Mouse (Mus musculus) lung, postnatal 25 days (tissue): ENCODE measurements around the gene Gpr142.

Experiments
- DNase-seq: peaks from one replicate; pipeline ENCODE4 v3.0.0; 2022; ENCODE audit warnings: low spot score

Gpr142 gene

DNA sequence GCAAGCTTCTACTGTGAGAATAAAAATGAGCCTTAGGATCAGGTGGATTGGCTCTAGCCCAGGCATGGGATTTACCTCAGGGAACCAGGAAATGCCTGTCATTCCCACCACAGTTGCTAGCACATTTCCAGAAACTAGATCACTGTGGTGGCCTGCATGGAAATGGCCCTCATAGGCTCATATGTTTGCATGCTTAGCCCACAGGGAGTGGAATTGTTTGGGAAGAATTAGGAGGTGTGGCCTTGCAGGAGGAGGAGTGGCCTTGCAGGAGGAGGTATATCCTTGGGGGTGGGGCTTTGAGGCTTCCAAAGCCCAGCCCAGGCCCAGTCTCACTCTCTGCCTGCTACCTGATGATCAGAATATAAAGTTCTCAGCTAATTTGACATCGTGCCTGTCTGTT lies 3.2 kb downstream of the Gpr142 start:
- DNase-seq = no peak

DNA sequence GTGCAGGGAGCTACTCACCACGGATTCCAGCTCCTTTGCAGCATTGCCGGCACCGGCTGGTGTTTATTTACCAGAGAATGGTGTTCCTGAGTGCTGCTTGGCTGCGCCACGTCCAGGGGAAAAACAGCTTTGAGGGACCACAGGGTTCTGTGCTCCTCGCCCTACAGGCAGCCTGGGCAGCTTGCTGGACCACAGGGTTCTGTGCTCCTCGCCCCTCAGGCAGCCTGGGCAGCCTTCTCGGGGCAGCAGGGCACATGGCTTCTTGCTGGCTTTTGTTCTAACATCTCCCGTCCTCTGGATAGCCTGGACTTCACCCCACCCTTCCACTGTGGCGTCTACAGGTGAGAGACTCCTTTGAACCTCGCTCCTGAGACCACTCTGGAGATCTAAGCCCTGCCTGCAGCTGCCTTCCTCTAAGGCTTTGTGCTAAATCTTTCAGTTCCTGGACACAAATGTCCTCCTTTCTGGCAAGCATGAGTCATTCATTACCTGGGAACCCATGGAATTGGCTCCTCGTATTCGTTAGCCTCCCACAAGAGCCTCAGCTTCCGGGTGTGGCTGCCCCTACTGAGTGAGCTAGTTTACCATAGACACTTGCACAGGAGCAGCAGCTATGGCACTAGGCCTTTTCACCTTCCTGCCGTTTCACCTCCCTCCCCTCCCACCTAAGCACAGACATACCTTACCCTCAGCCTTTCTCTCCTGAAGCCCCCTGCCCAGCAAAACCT lies 4.0 kb downstream of the Gpr142 start:
- no peak for DNase-seq

DNA sequence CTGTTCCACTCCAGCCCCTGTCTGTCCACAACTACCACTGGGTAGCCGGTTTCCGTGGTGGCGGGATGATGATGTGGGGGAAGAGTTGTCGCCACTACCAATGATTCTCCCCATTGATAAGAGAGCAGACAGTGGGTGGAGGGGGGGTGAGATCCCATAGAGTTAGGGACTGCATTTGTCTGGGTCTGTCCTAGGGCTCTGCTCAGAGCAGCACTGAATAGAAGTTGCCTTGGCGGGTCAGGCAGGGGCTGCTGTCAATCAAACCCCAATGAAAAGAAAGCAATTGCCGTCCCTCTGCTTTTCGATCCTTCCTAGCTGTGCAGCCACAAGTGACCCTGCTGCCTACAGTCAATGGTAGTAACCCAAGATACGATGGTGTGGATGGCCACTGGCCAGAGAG lies 5.3 kb downstream of the Gpr142 start:
- DNase-seq = no peak

DNA sequence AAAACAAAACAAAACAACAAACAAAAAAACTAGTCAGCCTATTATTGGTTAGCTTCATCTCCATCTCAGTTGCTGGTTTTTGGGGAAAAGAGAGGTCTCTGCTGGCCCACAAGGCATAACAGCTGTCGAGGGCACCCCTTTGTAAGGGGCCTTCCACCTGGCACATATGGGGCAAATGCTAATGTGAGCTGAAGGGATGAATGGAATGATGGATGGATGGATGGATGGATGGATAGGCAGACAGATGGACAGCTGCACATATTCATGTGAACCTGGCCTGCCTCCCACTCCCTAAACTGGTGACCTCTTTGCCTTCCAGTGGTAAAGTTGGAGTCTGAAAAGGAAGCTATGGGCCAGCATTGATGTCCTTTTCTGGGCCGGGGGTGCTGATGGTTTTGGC lies 8.3 kb downstream of the Gpr142 start:
- no peak for DNase-seq

DNA sequence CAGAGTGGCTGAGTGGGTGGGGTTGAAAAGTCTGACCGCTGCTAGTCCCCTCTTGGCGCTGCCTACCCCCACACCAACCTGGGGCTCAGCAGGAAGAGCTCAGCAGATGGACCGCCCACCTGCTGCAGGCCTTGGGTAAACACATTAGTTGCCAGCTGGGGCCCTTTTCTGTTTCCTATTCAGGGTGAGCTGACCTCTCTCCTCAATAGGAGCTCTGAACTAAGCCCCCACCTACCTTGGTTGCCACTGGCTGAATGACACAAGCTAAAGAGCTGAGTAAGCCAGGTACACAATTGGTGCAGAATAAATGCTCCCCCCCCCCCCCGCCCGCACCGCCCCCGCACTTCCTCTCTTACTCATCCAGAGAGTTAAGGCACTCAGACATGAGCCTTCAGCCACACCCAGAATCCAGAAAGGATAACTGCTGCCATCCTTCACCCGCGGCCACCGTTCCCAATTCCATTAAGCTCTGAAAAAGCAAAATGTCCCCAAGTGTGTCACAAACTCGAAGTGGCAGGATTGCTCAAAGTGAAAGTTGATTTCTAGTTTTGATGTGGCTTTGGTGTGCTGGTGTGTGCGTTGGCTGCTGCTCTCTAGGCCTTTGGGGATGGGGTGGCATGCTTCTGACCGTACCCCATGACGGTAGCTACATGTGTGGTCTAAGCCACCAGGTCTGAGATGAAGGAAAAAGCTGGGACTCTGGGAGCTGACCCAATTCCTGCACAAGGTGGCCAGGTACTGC lies 9.1 kb downstream of the Gpr142 start:
- DNase-seq = no peak

DNA sequence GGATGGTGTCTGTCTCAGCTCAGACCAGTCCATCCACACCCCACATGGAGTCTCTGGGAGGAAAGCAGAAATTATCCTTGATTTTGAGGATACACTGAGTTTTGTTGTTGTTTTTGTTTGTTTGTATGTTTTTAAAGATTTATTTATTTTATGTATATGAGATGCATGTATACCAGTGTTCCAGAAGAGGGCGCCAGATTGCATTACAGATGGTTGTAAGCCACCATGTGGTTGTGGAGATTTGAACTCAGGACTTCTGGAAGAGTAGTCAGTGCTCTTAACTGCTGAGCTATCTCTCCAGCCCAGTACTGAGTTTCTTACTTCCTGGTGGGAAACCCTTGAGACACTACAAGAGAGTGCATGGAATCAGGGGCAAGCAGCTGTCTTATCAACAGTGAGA lies 10.6 kb downstream of the Gpr142 start:
- DNase-seq = no peak

DNA sequence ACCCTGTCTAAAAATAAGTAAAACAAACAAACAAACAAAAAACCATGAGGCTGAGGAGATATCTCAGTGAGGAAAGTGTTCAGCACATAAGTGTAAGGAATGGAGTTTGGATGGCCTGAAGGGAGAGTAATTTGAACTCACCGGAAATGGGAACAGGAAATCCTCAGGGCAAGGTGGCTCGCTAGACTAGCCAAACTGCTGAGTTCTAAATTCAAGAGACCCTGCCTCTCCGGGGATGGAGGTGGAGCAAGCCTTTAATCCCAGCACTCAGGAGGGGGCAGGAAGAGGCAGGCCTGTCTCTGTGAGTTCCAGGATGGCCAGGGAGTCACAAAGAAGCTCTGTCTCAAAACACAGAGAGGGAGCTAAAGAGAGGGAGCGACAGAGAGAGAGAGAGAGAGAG lies 11.6 kb downstream of the Gpr142 start:
- no peak for DNase-seq

DNA sequence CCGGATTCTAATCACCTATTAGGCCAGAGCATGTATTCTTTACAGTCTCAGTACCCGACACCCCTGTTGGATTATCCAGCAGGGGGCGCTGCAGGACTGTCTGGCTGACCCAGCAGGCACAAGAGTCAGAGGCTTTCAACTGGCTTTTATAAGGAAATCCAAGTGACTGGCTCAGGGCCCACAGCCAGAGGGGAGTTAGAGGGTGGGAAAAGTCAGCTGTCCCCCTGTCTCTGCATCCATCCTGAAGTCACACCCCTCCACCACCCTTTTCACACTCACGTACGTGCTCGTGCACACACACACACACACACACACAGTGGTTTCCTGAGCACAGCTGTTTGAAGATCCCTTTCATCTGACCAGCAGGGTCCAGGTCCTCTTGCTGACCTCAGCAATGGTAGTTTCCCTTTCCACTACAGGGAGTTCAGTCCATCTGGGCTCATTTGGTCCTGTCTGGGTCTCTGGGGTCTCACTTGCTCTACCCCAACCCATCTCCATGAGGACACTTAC lies 14.1 kb downstream of the Gpr142 start:
- DNase-seq = peak; percentile 89

DNA sequence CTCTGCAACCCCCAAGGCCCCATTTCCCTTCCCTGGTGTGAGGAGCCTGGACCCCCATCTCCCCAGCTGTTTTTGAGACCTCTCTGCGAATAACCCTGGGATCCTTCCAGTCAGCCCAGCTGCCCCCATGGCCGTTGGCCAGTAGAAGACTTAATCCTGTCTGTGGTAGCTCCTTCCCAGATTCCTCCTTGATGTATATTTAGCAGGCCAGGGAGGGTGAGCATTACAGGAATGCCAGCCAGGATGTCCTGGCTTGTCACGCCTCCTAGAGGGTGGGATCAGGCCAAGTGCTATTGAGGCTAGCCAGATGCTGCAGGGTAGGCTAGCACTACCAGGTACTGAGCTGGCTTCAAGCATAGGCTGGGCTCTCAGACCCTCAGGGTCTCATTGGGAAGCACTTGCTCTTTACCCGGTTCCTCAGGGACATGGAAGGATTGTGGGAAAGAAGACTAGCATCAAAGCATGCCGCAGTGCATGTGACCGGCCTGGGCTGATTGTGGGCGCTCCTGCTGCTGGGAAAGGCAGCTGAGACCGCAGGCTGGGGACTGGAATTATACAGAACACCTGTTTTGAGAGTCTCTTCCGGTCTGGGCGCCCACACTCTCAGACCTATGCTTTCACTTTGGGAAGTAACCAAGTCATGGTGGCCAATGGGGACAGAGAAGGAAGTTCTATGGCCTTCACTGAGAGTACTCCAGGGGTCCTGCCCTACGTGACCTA lies 16.3 kb downstream of the Gpr142 start:
- no peak for DNase-seq

DNA sequence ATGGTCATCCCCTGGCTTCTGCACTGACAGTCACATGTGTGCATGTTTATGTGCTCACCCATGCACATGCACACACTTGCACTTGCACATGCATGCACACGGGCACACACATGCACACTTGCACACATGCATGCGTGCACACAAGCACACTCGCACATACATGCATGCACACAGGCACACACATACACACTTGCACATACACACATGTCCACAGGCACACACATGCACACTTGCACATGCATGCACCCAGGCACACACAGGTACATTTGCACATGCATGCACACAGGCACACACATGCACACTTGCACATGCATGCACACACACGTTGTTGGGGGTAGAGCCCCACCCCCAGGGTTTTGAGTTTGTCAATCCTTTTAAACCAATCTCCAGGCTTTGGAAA lies 18.2 kb downstream of the Gpr142 start:
- no peak for DNase-seq

DNA sequence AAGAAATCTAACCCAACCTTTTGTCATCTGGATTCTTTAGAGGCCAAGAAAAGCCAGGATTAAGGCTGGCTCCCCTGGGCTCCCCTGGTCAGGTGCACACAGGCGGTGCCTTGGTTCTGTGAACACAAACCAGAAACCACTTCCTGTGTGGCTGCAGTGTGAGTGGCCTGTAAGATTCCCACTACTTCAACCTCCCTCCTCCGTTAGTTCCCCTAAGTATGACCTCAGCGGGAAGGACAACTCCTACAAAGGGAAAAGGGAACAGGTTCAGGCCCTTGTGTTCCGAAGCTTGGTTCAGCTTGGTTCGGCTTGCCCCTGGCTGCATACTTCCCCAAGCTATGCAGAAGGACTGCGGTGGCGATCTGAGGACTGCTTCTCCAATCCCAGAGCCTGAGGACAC lies 19.5 kb downstream of the Gpr142 start:
- peak; percentile 39 for DNase-seq

DNA sequence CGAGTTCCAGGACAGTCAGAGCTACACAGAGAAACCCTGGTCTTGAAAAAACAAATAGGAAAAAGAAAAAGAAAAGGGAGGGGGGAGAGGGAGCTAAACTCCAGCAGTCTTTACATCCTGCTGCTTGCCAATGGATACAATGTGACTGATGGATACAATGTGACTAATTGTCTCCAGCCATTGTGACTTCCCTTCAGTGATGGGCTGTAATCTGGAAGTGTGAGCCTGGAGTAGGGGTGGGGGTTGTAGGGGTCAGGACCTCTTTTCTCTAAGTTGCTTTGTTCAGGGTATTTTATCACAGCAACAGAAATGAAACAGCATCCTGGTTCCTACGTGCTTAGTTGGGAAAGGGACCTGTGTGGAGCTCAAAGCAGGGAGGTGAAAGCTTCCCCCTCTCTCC lies 20.4 kb downstream of the Gpr142 start:
- no peak for DNase-seq

DNA sequence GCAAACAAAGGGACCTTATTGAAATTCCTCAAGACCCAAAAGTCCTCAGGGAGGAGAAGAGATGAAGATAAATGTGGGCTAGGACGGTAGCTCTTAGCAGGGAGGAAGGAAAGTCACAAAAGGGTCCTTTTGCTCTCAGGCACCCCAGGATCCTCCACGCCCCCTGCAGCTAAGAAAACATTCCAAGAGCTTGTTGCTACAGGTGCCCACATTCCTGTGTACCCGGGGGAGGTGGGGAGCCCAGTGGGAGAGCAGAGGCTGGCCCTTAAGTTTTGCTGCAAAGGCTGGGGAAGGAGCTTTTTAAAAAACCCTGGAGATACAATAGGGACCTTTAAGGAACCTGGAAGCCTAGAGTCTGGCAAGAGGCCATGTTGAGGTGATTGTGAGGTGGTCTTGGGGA lies 21.7 kb downstream of the Gpr142 start:
- DNase-seq = no peak

DNA sequence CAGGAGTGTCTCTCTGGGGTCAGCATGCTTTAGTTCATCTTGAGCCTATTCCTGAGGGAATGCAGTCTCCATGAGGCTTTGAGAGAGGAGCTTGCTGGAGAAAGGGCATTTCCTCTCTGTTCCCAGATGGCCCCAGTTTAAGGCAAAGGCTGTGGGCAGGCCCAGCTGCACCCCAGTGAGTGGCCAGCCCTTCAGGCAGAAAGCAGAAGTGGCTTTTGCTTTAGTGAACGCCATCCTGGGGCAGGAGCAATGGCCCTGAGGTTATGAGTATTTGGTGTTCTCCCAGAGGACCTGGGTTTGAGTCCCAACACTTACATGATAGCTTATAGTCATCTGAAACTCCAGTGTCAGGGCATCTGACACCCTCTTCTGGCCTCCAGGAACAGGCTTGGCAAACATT lies 22.6 kb downstream of the Gpr142 start:
- no peak for DNase-seq

DNA sequence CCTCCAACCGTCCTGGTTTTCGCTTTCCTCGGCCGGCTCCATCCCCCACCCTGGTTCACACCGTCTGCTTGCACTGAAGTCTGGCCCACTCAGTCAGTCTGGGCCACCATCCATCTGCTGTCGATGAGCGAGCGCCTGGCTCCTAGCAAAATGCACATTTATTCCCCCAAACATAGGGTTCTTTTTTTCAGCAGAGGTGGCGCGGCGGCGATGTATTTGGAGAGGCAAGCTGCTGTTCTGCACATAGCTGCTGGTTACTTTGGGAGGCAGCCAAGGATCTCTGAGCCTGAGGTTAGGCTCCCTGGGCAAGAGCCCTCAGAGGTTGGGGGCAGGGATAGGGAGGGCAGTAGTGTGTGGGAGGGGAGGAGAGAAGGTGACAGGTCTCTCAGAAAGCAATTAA lies 24.0 kb downstream of the Gpr142 start:
- peak; percentile 70 for DNase-seq

DNA sequence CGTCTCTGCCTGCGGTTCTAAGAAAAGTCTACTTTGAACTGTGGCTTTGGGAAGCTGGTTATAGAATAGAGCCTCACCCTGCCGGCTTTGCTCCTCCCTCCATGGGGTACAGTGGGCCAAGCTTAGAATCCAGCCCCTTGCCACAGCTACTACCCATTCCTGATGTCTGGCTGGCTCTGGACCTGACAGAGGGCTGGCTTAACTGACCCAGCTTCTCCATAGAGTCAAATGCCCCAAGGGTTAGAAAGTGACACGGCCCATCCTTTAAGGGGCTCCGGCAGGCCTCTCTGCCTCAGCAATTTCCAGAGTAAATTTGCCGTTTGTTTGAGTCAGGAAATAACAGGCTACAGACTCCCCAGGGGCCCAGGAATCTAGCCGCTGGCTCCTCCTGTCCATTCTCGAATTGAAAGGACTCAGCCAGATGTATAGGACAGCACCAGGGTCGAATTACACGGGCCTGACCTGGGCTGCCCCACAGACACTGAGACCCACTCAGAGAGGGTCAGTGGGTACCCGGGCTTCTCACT lies 24.5 kb downstream of the Gpr142 start:
- DNase-seq = no peak

DNA sequence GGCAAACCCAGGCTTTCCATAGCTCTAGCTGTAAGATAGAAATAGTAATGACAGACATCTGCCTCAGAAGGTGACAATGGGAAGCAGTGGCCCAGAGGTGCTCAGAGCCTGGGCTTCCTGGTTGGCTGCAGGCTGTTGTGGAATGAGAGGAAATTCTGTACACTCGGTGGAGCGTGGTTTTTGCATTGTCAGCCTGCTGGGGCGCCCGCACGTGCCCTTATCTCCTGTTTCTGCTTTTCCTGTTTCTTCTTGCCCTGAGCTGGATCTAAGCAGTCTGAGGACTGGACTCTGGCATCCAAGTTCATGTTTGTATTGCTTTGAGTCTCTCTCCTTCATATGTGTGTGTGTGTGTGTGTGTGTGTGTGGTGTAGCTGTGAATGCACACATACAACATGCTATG lies 28.0 kb downstream of the Gpr142 start:
- DNase-seq = no peak

DNA sequence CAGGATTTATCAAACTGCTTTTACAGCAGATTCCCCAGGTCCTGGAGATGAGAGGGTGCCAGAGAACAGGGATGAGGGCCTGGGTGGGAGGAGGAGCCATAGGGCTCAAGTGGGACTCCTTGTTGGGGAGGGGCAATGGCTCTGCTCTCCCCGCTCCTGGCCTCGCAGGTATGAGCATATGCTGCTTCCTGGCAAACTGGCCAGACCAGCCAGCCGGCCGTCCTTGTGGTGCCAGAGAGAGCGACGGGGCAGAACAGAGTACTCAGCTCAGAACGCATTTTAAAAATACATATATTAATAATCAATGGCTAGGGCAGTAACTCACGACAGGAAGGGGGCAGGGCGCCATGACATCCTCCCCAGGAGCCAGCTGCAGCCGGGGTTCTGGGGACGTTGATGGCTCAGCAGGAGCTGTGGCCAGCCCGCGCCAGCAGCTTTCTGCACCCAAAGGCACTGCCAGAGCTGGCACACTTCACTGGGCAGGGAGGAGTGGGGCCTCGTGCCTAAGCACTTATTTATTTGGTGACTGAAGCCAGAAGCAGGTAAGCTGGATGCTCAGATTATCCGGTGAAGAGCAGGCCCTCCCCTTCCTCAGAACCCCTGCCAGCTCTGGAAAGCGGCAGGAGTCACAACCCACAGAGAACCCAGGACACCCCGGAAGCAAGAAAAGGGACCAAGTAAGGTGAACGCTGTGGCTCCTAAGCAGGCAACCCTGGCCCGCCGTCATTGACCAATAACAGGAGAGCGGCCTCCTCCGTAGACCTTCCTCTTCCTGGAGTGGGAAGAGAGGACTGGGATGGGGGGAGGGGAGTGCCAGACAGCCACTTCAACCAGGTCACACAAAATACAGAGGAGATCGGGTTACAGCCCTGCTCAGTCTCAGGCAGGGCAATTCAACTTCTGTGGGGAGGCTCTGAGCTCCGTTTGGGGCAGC lies 31.0 kb downstream of the Gpr142 start:
- DNase-seq = peak; percentile 80

DNA sequence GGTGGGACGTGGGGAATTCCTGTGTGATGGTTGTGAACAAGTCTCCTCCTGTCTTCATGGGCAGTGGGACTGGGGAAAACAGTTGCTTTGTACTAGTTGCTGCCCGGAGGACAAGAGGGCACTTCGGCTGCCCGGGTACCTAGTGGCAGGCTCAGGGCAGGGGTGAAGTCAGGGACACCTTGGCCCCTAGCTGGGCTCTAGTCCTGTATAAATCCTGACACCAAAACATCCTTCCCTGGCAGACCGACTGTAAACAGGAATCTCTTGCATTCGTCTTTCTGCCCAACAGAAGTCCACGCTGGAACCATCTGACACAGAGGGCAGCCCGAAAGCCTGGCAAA lies 31.7 kb downstream of the Gpr142 start:
- no peak for DNase-seq

DNA sequence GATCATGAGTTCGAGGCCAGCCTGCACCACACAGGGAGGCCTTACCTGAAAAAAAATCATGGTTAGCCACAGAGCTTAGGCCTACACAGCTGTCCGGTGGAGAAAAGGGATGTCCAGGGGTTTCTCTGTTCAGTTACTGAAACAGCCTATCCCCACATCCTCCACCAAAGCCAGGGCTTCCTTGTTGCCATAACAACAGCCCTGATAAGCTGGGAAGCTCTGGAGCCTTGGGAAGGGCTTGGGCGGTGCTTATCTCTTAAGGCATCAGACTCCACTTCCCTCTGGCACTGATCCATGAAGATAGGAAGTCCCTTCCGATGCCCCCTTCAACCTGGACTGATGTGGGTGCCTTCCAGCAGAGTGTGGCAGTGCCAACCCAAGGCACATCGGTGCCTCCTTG lies 34.4 kb downstream of the Gpr142 start:
- DNase-seq = no peak

DNA sequence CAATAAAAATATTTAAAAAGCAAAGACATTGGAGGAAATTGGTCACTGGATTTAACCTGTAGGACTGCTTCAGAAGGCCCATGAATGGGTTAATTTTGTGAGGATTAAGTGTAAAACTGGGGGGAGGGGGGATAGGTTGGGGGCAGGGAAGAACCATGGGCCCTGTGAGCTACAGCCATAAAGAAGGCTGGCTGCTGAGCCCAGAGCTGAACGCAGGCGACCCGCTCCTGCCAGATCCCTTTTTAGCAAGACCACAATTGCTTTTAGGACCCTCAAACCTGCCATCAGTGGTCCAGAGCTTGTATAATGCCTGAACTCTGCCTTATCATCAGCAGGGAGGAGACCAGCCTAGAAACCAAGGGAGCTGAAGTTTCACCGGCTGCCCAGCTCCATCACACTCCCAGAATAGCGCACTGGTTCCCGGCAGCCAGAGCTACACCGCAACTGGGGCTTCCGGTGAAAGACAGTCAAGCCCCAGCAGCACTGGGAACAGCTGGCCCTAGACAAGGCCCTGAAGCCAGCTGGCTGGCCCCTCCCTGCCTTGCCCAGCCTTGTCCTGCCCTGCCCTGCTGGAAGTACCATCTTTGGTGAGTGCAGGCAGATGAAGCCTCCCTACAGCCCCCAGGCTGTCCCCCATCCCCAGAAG lies 45.2 kb downstream of the Gpr142 start:
- DNase-seq = peak; percentile 12
